Comparison of ENCODE assay signal across 15 mouse cellular contexts in the genomic region with DNA sequence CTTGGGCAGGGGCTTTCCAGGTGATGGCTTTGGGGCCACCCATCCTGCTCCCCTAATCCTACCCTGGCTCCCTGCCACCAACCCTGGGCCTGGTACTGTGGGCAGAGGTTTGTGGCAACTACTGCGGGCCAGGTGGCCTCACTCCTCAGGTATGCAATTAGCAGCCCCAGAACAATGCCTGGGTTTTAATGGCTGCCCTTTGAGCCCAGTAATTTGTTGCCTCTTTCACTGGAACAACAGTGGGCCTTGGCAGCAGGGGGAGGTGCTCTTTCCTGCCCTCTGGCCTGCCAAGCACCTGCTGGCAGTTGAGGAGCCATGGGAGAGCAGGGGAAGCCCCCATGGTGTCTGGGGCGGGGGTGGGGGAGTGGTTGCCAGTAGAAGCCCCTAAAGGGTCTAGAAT.
"Had no signal": no experiment of that assay in that cellular context is flagged by ENCODE, and none has a peak within 500 bp of the region (broad histone marks: within the 10 kb centered on the region; RNA-seq: fewer than 3 reads in every experiment).

No protein-coding gene starts in this region.

- H3K27me3 ChIP-seq: limb, embryonic 12.5 days; liver, embryonic 13.5 days; midbrain, embryonic 13.5 days; neural tube, embryonic 15.5 days; stomach, embryonic 15.5 days had no signal

- DNase-seq: kidney, adult 2 months; kidney, postnatal 14 days; layer of hippocampus, adult 9-11 months; layer of hippocampus, postnatal 36 days; liver; liver, embryonic 13.5 days; liver, postnatal 0 days; lung, postnatal 36 days; right cerebral cortex, postnatal 4 days; thymus, postnatal 36 days had no signal

- H3K27ac ChIP-seq: limb, embryonic 12.5 days; liver, embryonic 13.5 days; midbrain, embryonic 13.5 days; neural tube, embryonic 15.5 days; stomach, embryonic 15.5 days had no signal

- H3K4me3 ChIP-seq: limb, embryonic 12.5 days; liver, embryonic 13.5 days; midbrain, embryonic 13.5 days; myocyte; neural tube, embryonic 15.5 days; stomach, embryonic 15.5 days had no signal

- H3K9ac ChIP-seq: limb, embryonic 12.5 days; liver, embryonic 13.5 days; liver, postnatal 0 days; midbrain, embryonic 13.5 days; neural tube, embryonic 15.5 days; stomach, embryonic 15.5 days had no signal

- H3K9me3 ChIP-seq: midbrain, embryonic 13.5 days; neural tube, embryonic 15.5 days; stomach, embryonic 15.5 days had no signal

- H3K4me1 ChIP-seq: midbrain, embryonic 13.5 days; neural tube, embryonic 15.5 days; stomach, embryonic 15.5 days had no signal

- H3K36me3 ChIP-seq: limb, embryonic 12.5 days; liver, embryonic 13.5 days; midbrain, embryonic 13.5 days; neural tube, embryonic 15.5 days; stomach, embryonic 15.5 days had no signal

- ATAC-seq: liver, postnatal 0 days; midbrain, embryonic 13.5 days had no signal

- H3K4me2 ChIP-seq: limb, embryonic 12.5 days; liver, embryonic 13.5 days; midbrain, embryonic 13.5 days; neural tube, embryonic 15.5 days; stomach, embryonic 15.5 days had no signal
